Mouse (Mus musculus) limb, embryonic 15.5 days (tissue): ENCODE measurements around the gene Ankdd1a. TPM values are rescaled to one million over a fixed set of nuclear protein-coding genes. Genes with fewer than 3 reads are reported as not detected.

Experiments
- ATAC-seq: fragments of 200-750 bp; cut with Nextera tagmentation; 2 replicates; pipeline ENCODE4 v1.8.0; 2017; ENCODE audit warnings: low read depth, moderate TSS enrichment; ENCODE audit not compliant: insufficient number of reproducible peaks, low FRiP score, low TSS enrichment
- H3K27ac ChIP-seq: fragments of 300-500 bp; sonication (generic); 2 replicates; pipeline ENCODE4 v1.5.1; 2015; ENCODE audit warnings: moderate library complexity, mild to moderate bottlenecking, inconsistent platforms
- H3K27me3 ChIP-seq: fragments of 300-500 bp; sonication (generic); 2 replicates; pipeline ENCODE4 v1.6.1; 2015; ENCODE audit warnings: inconsistent platforms
- H3K36me3 ChIP-seq: fragments of 300-500 bp; sonication (generic); 2 replicates; pipeline ENCODE4 v1.6.1; 2015; ENCODE audit warnings: inconsistent platforms
- H3K4me1 ChIP-seq: fragments of 300-500 bp; sonication (generic); 2 replicates; pipeline ENCODE4 v1.6.1; 2015; ENCODE audit warnings: inconsistent platforms
- H3K4me2 ChIP-seq: fragments of 300-500 bp; sonication (generic); 2 replicates; pipeline ENCODE4 v1.6.1; 2015; ENCODE audit warnings: mild to moderate bottlenecking, inconsistent platforms
- H3K4me3 ChIP-seq: fragments of 300-500 bp; sonication (generic); 2 replicates; pipeline ENCODE4 v1.5.1; 2015; ENCODE audit warnings: mild to moderate bottlenecking, inconsistent platforms
- H3K9ac ChIP-seq: fragments of 300-500 bp; sonication (generic); 2 replicates; pipeline ENCODE4 v1.6.1; 2015; ENCODE audit warnings: inconsistent platforms
- H3K9me3 ChIP-seq: fragments of 300-500 bp; sonication (generic); 2 replicates; pipeline ENCODE4 v1.6.1; 2016; ENCODE audit warnings: inconsistent platforms
- WGBS: fragments of 180-500 bp; shearing (Covaris S2); methylation state at CpG from one replicate; pipeline ENCODE4 v1.1.7; 2015; 5-methylcytosine and 5-hydroxymethylcytosine counted together
- polyA plus RNA-seq: library from polyadenylated mRNA; unstranded; fragments of >200 nt; fragmentation: Nextera tagmentation; extraction: Ambion mirVana; gene quantifications from 2 replicates; pipeline ENCODE4 v1.2.1, GENCODE M21; 2015

Gene Ankdd1a
- polyA plus RNA-seq, 1 experiment from 2014 or later = 0.35 TPM

DNA sequence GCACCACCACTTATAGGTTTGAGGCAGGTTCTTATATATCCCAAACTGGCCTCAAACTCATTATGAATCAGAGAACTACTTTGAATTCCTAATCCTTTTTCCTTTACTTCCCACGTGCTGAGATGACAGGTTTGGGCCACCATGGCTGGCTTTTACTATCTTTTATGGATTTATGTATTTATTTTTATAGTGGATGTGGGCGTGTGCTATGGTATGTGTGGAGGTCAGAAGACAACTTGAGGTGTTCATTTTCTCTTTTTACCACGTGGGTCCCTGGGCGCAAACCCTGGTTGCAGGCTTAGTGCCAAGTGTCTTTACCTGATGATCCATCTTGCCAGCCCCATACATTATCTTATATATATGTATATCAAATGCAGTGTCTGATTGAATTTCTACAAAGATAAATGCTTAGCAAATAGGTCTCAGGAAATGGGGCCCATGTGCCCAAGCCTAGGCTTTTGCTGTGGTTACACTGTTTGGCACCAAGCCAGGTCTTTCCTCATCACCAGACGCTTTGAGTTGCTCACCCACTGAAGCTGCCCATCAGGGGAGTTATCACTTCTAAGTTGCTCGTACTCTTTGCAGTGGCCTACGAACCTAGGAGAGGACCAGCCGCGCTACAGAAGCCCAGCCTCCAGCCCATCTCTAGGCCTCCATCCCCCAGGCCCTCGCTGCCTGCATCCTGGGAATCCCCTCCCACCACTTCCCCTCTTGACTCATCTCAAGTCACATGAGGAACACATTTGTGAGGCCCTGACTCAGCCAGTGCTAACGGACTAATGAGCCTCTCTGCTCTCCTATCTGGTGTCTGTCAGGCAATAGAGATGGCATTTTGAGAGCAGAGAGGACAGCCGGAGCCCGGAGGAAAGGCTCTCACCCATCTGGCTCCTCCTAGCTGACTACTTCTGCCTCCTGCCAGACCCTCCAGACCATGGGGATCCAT lies 21.4 kb upstream of the Ankdd1a start:
- peaks cover 18% of the 10 kb centered on the region for H3K4me1 ChIP-seq
- H3K9me3 ChIP-seq = no peaks in the 10 kb centered on the region
- WGBS = 44% methylated on average over 13 of the region's 13 CpGs
- H3K4me3 ChIP-seq = no peak overlapping the region
- ATAC-seq = no peak
- no peaks in the 10 kb centered on the region for H3K36me3 ChIP-seq
- no peak overlapping the region for H3K9ac ChIP-seq
- H3K27ac ChIP-seq = peak overlapping the region; percentile 68
- no peaks in the 10 kb centered on the region for H3K27me3 ChIP-seq
- H3K4me2 ChIP-seq = no peak overlapping the region

DNA sequence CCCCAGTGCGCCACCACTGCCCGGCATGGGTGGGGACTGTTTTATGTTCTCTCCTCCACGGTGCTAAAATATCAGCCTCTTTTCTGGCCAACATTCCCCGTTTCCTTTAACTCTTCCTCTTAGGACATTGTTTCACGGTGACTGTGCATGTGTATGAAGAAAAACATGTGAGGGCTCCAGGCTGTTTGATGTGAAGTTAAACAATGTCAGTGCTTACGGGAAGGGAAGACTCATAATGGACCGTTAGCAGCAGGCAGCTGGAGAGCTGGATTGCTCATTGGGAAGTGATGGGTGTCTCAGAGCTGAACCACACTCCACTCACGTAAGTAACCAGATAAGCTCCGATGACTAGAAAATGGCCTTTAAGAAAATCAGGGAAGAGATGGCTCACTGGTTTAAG lies 19.7 kb upstream of the Ankdd1a start:
- WGBS = 76% methylated on average over 9 of the region's 9 CpGs
- no peak overlapping the region for H3K4me2 ChIP-seq
- ATAC-seq = no peak
- no peak overlapping the region for H3K9ac ChIP-seq
- H3K9me3 ChIP-seq = no peaks in the 10 kb centered on the region
- H3K4me3 ChIP-seq = no peak overlapping the region
- peaks cover 6% of the 10 kb centered on the region for H3K4me1 ChIP-seq
- no peaks in the 10 kb centered on the region for H3K27me3 ChIP-seq
- no peak overlapping the region for H3K27ac ChIP-seq
- no peaks in the 10 kb centered on the region for H3K36me3 ChIP-seq

DNA sequence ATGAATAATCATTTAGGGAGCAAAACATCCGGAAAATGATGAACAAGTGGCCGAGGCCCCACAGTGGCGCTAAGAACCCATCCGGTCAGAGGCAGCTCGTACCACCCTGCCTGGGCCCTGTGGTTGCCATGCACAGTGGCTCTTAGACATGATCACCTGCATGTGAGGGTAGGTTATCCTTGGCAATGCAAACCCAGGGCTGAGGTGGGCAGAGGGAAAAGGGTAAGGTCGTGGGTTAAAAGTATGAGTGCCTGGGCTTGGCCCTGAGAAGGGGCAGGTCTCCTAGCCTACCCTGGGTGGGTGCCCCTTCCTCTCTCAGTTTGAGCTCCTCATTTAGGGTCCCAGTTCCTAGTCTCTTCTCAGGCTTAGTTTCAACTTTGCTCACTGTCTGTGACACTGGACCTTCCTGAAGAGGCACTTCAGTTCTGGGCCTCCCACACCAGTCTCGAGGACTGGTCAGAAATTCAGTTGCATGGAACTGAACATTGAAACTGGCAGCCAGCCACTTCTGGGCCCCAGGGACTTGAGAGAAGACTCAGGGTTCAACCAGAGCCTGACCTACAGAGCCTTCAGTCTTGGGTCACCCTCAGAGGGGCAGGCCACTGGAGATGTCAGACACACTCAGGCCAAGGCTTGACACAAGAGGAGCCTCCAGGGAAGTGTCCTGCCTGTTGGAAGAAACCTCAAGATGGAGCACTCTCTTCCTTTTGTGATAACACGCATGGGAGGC lies 18.1 kb upstream of the Ankdd1a start:
- Histone ChIP-seq H3K4me2 (no peak overlapping the region), H3K27me3 (no peaks in the 10 kb centered on the region), H3K4me3 (no peak overlapping the region), H3K4me1 (peaks cover 6% of the 10 kb centered on the region), H3K9ac (no peak overlapping the region), H3K9me3 (no peaks in the 10 kb centered on the region), H3K27ac (no peak overlapping the region), H3K36me3 (no peaks in the 10 kb centered on the region)
- ATAC-seq = no peak
- 86% methylated on average over 8 of the region's 8 CpGs for WGBS

DNA sequence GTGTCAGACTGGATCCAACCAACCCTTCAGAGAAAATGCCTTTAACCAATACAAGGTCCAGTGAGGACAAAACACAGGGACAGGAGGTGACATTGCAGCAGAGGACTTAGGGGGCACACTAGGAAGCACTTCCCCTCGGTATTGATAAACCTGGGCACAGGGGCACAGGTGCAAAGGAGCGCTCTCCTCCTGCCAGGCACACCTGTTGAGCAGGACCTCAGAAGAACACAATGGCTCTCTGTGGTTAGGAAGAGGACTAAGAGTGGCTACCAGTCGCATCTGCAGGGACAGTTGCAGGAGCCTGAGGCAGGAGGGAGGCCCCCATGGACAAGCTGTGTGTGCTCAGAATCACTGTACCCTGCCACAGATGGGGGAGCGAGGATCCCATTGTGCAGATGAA lies 16.5 kb upstream of the Ankdd1a start:
- ATAC-seq = no peak

DNA sequence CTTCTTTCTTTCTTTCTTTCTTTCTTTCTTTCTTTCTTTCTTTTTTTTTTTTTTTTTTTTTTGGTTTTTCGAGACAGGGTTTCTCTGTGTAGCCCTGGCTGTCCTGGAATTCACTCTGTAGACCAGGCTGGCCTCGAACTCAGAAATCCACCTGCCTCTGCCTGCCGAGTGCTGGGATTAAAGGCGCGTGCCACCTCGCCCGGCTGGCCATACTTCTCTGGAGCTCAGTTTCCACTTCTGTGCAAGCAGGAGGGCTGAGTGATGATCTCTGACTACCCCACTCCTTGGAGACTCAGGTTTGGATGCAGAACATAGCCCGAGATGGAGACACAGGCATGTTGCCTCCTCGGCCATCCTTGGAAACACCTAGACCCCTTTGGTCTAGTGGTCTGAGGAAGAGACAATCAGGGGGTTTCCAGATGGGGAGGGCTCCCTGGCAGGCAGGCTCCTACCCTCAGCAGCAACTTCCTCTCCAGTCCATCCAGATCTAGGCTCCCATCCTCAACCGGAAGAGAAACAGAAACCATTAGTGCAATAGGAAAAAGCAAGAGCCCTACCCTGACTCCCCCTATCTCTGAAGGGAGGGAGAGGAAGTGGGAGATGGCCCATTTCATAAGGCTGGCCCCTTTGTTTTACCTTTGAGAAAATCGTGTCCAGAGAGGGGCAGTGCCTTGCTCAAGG lies 15.9 kb upstream of the Ankdd1a start:
- Histone ChIP-seq H3K4me2 (no peak overlapping the region), H3K36me3 (no peaks in the 10 kb centered on the region), H3K27me3 (no peaks in the 10 kb centered on the region), H3K9me3 (no peaks in the 10 kb centered on the region), H3K4me1 (no peaks in the 10 kb centered on the region), H3K27ac (no peak overlapping the region), H3K4me3 (no peak overlapping the region), H3K9ac (no peak overlapping the region)
- no peak for ATAC-seq
- 84% methylated on average over 11 of the region's 11 CpGs for WGBS

More for the DNA sequence above, 16.5 kb upstream of the Ankdd1a start:
- Histone ChIP-seq H3K27ac (no peak overlapping the region), H3K36me3 (no peaks in the 10 kb centered on the region), H3K27me3 (no peaks in the 10 kb centered on the region), H3K4me3 (no peak overlapping the region), H3K9ac (no peak overlapping the region), H3K4me1 (peaks cover 1% of the 10 kb centered on the region), H3K9me3 (no peaks in the 10 kb centered on the region), H3K4me2 (no peak overlapping the region)
- 87% methylated on average over 4 of the region's 4 CpGs for WGBS

DNA sequence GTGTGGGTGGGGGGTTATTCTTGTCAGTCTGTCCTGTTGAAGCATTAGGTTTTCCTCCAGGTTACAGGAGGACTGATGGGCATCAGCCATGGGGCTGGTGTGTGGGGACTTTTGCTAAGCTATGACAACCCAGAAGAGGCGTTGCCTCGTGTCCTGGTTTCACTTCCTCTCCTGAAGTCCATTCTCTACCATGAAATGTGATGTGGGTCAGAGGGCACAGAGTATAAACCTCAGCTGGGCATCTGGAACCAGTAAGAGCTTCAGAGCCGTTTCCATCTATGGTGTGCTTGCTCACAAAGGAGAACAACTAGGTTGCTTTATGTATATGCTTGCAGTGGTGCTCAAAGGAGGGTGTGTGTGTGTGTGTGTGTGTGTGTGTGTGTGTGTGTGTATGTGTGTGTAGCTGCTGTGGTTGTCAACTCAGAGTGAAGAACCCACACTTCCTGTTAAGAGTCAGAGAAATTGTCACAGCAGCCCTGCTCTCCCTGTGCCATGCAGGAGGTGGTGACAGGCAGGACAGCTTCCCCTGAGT lies 15.3 kb upstream of the Ankdd1a start:
- Histone ChIP-seq H3K27me3 (no peaks in the 10 kb centered on the region), H3K4me2 (no peak overlapping the region), H3K4me1 (no peaks in the 10 kb centered on the region), H3K9me3 (no peaks in the 10 kb centered on the region), H3K9ac (no peak overlapping the region), H3K36me3 (no peaks in the 10 kb centered on the region), H3K27ac (no peak overlapping the region), H3K4me3 (no peak overlapping the region)
- WGBS = 49% methylated on average over 3 of the region's 3 CpGs
- no peak for ATAC-seq

DNA sequence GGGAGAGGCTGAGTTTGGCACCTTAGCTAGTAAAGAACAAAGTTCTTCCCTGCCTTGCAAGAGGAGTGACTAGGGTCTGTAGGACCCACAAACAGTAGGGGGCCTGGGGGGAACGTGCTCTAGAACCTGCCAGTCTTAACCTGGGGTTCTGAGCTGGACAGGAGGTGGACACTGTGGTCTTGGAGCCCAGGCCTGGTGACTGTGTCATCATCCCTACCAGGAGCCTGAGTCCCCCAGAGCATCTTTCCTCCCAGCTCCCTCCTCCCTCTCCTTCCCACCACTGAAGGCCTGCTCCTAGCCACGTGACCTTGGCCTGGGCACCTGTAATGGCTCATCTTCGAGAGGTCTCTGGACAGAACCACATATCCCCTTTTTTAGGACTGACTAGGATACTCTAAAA lies 14.1 kb upstream of the Ankdd1a start:
- Histone ChIP-seq H3K4me3 (no peak overlapping the region), H3K4me2 (no peak overlapping the region), H3K36me3 (no peaks in the 10 kb centered on the region), H3K9me3 (no peaks in the 10 kb centered on the region), H3K27ac (no peak overlapping the region), H3K27me3 (no peaks in the 10 kb centered on the region), H3K9ac (no peak overlapping the region), H3K4me1 (no peaks in the 10 kb centered on the region)
- no peak for ATAC-seq
- WGBS = 87% methylated on average over 3 of the region's 3 CpGs

DNA sequence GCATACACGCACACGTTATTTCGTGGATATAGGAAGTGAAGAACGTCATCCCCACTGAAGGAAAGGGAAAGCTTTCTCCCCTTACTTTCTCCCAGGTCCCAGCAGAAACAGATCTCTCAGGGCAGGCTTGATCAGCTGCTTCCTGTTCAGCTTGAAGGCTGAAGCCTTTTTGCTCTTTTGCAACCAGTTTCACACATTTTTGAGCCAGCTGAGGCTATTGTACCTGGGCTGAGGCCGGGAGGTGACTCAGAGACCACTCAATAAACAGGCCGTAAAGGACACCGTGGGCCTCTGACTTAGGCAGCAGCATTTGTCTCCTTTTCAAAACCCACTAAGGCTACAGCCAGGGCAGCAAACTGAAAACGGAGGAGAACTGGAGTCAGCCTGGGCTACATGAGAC lies 13.0 kb upstream of the Ankdd1a start:
- Histone ChIP-seq H3K27me3 (no peaks in the 10 kb centered on the region), H3K9ac (no peak overlapping the region), H3K27ac (no peak overlapping the region), H3K36me3 (no peaks in the 10 kb centered on the region), H3K4me1 (no peaks in the 10 kb centered on the region), H3K9me3 (no peaks in the 10 kb centered on the region), H3K4me2 (no peak overlapping the region), H3K4me3 (no peak overlapping the region)
- 60% methylated on average over 8 of the region's 8 CpGs for WGBS
- ATAC-seq = no peak

DNA sequence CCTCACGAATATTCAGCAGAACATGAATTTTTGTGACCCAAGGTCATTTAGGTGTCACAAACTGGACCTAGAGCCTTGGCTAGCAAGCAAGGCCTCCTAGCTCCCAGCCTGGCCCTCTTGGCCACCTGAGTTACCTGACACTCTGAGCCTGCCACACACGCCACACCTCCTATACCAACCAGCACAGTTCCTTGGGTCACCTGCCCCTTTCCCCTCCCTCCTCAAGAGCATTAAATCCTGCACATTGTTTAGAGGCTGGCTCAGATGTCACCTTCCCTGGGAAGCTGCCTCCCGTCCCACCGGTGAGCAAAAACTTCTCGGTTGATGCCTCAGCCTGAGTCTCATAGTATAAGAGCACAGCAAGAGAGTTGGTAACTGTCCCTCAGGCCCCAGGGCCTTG lies 11.3 kb upstream of the Ankdd1a start:
- ATAC-seq = no peak
- no peak overlapping the region for H3K4me3 ChIP-seq
- WGBS = 77% methylated on average over 5 of the region's 5 CpGs

DNA sequence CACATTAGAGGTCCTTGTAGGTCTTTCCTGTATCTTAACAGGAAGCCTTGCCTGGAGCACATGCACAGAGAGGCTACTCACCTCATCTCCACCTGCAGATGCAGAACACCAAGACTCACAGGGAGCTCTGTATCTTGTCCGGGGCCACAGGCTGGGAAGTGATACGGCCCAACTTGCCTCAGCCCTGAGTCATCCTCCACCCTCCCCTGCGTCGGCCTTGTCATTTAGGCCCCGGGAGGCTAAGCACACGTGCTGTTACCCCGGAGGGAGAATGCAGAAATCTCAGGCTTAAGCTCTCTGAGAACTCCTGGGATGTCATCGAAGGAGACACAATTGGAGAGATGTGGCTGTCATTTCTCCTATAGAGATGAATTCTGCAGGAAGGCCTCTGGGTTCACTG lies 9.7 kb upstream of the Ankdd1a start:
- 64% methylated on average over 8 of the region's 8 CpGs for WGBS
- no peaks in the 10 kb centered on the region for H3K36me3 ChIP-seq

More for the DNA sequence above, 11.3 kb upstream of the Ankdd1a start:
- Histone ChIP-seq H3K27ac (no peak overlapping the region), H3K9ac (no peak overlapping the region), H3K36me3 (no peaks in the 10 kb centered on the region), H3K4me1 (no peaks in the 10 kb centered on the region), H3K27me3 (no peaks in the 10 kb centered on the region), H3K4me2 (no peak overlapping the region), H3K9me3 (no peaks in the 10 kb centered on the region)

DNA sequence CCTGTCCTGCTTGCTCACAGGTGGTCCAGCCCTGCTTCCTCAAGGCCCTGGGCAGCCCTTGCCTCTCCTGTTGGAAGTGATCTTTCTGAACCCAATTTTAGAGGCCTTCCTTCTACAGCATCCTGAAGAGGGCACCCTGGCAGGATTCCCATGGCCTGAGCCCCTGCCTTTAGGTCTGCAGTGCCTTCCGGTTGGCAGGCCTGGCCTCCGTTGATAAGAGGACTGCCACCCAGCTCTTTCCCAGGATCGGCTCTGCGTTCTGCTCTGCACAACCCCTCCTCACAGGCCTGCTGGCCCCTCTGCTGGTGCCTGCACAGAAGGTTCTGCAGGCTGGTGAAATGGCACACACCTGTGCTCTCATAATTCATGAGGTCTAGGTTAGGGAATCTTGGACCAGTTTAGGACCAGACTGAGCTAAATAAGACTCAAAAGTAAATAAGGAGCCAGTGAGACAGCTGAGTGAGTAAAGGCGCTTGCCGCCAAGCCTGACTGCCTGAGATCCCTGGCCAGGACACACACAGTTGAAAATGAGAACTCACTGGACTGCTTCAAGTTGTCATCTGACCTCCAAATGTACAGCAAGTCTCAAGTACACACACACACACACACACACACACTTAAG lies 8.5 kb upstream of the Ankdd1a start:
- Histone ChIP-seq H3K9me3 (no peaks in the 10 kb centered on the region), H3K4me1 (peaks cover 4% of the 10 kb centered on the region), H3K36me3 (no peaks in the 10 kb centered on the region), H3K4me2 (no peak overlapping the region), H3K4me3 (no peak overlapping the region), H3K27ac (no peak overlapping the region), H3K9ac (no peak overlapping the region), H3K27me3 (no peaks in the 10 kb centered on the region)
- ATAC-seq = no peak
- WGBS = 74% methylated on average over 6 of the region's 6 CpGs

More for the DNA sequence above, 9.7 kb upstream of the Ankdd1a start:
- Histone ChIP-seq H3K27me3 (no peaks in the 10 kb centered on the region), H3K27ac (no peak overlapping the region), H3K9me3 (no peaks in the 10 kb centered on the region), H3K4me2 (no peak overlapping the region), H3K4me1 (no peaks in the 10 kb centered on the region), H3K9ac (no peak overlapping the region), H3K4me3 (no peak overlapping the region)
- ATAC-seq = no peak
